Mouse (Mus musculus): Measurements from ENCODE around the gene Tmem8b.

DNA sequence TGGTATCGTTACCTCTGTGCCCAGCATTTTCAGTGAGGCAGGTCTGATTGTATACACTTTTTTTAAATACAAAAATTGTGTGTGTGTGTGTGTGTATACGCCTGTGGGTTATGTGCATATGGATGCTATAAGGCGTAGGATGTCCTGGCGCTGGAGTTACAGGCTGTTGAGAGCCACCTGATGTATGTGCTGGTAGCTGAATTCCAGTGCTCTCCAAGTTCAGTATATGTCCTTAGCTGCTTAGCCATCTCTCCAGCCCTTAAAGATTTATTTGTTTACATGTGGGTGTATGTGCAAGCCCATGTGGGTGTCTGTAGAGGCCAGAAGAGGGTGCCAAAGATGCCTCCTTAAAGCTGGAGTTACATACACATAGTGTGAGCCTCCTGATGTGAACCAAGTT, 11.6 kb upstream of the Tmem8b start:
- no peak for TF ChIP-seq CTCF (conservative IDR thresholded peaks at IDR 0.05; ENCODE audit: insufficient read depth, insufficient read length, low read depth, low read length)
- no peak for TF ChIP-seq POLR2A (IDR thresholded peaks at IDR 0.05; ENCODE audit: low read depth, low read length)

Data from kidney, adult 2 months (tissue).